Mouse (Mus musculus): ENCODE measurements around the gene Grm4.
A peak's percentile ranks its signal among the peaks of the same experiment; 100 is the strongest.
"Not testable (repeated sequence)": the region's sequence is repeated elsewhere in the genome, so short reads cannot be mapped to it uniquely, and the experiment has no call there.

Grm4 gene

DNA sequence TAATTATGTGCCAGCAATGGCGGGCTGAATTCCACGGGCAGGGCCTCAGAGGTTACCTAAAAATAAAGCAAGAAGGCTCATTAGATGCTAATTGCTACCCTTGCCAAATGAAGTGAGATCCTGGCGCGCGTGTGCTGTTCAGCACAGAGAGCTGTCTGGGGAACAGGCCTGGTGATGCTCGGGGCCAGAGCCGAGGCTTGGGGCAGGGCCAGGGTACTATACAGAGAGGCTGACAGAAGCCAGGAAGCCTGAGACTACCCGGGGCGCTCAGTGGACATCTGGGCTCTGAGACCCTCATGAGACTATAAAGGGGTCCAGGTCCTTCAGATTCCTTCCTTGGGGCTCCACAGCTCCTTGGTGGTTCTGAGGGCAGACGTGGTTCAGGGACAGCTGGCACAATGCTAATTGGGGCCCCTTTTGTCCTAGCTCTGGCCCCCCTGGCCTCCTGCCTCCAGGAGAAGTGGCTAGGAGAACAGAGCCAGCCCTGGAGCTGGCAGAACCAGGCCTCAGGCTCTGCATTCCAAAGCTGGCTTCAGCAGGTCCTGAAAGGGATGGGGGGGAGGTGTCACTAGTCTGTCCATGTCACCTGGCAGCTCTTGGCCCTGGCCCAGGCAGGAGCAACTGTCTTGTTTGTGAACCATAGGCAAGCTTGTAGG, 98.3 kb downstream of the Grm4 start:
- ATAC-seq (ENCODE audit: insufficient number of reproducible peaks, low FRiP score, low TSS enrichment) = peak; percentile 60

DNA sequence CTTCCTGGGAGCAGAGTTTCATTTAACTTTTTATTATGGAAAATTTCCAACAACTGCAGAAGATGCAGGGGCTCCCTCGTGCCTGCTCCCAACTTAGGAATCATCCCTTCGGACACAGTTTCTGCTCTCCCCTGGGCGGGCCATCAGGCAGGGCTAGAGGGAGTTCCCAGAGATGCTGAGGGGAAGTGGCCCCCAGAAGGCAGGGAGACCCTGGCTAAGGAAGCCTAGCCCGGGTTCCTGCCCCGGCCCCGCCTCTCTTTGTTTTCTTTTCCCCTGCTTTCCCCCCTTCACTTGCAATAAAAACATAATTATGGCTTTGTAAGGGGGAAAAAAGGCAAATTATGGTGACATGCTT, 98.9 kb downstream of the Grm4 start:
- ATAC-seq (ENCODE audit: insufficient number of reproducible peaks, low FRiP score, low TSS enrichment) = no peak

GRCm38 (mm10) chr17:27421837-27422236, 99.4 kb downstream of the Grm4 start:
- ATAC-seq (ENCODE audit: insufficient number of reproducible peaks, low FRiP score, low TSS enrichment) = no peak

DNA sequence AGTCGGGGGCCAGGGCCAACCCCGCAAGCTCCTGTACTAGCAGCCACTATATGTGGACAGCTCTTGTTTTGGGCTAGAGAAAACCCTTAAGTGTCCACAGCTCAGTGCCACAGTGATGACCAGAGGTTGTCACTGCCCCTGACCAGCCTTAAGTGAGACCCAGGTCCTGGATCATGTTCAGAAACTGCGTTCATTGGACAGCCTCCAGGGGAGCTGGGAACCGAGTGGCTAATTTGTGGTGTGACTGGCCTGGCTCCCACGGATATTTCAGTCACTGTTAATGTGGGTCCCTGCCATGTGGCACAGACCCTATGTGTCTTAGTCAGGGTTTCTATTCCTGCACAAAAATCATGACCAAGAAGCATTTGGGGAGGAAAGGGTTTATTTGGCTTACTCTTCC, 112.2 kb downstream of the Grm4 start:
- ATAC-seq (ENCODE audit: insufficient number of reproducible peaks, low FRiP score, low TSS enrichment) = no peak

DNA sequence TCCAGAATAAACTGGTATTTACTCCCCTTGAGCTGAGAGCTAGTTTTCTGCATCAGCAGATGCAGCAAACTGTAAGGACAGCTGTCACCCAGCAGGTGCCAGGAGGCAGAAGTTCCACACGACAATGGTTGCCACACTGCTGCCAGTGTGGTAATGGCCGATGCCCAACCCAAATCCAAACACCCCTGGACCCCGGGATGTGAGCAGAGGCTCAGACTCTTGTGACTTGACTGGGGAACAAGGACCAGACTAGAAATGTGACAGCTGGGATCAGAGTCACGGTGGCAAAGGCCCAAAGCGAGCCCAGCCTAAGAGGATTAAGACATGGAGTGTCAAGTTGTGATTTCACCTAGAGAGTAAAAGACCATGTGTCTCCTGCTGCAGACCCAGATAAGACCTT, 112.7 kb downstream of the Grm4 start:
- ATAC-seq (ENCODE audit: insufficient number of reproducible peaks, low FRiP score, low TSS enrichment) = no peak

- no peak for ATAC-seq (ENCODE audit: insufficient number of reproducible peaks, low FRiP score, low TSS enrichment)
Observed at GRCm38 (mm10) chr17:27406956-27407355, 114.2 kb downstream of the Grm4 start.

GRCm38 (mm10) chr17:27405376-27406024, 115.7 kb downstream of the Grm4 start:
- ATAC-seq (ENCODE audit: insufficient number of reproducible peaks, low FRiP score, low TSS enrichment) = no peak

GRCm38 (mm10) chr17:27401200-27401599, 120.0 kb downstream of the Grm4 start:
- no peak for ATAC-seq (ENCODE audit: insufficient number of reproducible peaks, low FRiP score, low TSS enrichment)

GRCm38 (mm10) chr17:27393931-27394330, 127.3 kb downstream of the Grm4 start:
- ATAC-seq (ENCODE audit: insufficient number of reproducible peaks, low FRiP score, low TSS enrichment) = no peak

DNA sequence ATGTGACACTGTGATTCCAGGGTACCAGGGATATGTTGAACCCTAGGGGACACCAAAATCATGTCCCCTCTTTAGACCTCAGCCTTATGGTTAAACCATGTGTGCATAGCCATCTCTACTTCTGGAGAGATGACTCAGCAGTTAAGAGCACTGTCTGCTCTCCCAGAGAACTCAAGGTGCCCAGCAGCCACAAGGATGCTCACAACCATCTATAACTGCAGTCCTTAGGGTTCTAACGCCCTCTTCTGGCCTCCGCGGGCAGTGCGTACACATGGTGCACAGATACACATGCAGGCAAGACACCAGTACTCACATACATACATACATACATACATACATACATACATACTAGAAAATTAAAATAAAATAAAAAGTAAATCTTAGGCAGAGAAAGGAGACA, 127.8 kb downstream of the Grm4 start:
- no peak for ATAC-seq (ENCODE audit: insufficient number of reproducible peaks, low FRiP score, low TSS enrichment)

GRCm38 (mm10) chr17:27392918-27393317, 128.3 kb downstream of the Grm4 start:
- ATAC-seq (ENCODE audit: insufficient number of reproducible peaks, low FRiP score, low TSS enrichment) = no peak

- ATAC-seq (ENCODE audit: insufficient number of reproducible peaks, low FRiP score, low TSS enrichment) = no peak
Observed at GRCm38 (mm10) chr17:27390019-27390418, 131.2 kb downstream of the Grm4 start.

DNA sequence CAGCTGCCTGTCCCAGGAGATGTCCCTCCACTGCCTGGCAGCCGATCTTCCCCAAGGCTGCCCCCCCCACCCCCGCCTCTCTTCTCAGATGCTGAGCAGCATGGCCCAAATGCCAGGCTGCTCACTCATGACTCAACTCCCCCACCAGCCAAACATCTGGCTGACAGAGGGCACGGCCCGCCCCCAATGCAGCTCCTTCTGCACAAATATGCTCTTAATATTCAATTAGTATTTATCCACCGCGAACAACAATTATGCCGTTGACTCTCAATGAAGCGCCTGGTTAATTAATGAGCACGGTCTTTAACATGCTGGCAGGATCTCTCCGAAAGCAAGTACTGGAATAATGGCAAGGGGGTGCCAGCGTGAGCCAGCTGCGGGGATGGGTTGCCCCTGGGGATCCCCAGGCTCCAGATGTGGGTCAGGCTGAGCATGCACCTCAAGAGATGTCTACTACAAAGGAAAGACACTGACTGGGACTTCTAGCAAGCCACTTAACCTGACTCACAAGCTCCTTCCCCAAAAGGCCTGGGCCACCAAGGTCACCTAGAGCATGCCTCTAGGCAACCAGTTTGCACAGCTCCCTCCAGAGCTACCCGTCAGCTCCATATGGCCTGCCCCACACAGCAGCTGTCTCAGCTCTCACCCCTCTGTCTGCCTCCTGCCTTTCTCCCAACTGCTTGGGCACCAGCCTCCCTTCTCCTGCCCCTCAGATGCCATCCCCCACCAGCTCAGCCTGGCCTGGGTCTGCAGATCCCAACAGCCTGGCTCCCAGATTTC, 131.8 kb downstream of the Grm4 start:
- no peak for ATAC-seq (ENCODE audit: insufficient number of reproducible peaks, low FRiP score, low TSS enrichment)

- ATAC-seq (ENCODE audit: insufficient number of reproducible peaks, low FRiP score, low TSS enrichment) = no peak
Observed at GRCm38 (mm10) chr17:27386438-27386837, 134.8 kb downstream of the Grm4 start.

- ATAC-seq (ENCODE audit: insufficient number of reproducible peaks, low FRiP score, low TSS enrichment) = no peak
Observed at GRCm38 (mm10) chr17:27385513-27386261, 135.5 kb downstream of the Grm4 start.

DNA sequence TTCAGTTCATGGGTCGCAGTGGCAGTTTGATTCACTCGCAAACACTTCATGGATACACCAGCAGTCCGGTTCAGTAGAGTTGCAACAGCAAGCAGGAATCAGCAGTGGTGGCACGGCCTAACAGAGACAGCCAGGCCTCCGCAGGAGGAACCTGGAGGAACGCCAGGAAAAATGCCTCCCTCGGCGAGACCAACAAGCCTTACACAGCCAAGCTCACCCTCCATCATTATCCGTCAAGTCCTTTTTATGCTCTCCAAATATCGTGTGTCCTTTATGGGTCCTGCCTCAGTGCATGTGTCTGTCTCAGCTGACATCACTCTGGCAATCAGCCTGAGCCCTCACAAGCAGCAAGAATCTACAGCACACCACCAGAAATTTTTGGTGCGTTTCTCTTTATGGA, 138.3 kb downstream of the Grm4 start:
- ATAC-seq (ENCODE audit: insufficient number of reproducible peaks, low FRiP score, low TSS enrichment) = no peak

- ATAC-seq (ENCODE audit: insufficient number of reproducible peaks, low FRiP score, low TSS enrichment) = not testable (repeated sequence)
Observed at GRCm38 (mm10) chr17:27380911-27381459, 140.2 kb downstream of the Grm4 start.

DNA sequence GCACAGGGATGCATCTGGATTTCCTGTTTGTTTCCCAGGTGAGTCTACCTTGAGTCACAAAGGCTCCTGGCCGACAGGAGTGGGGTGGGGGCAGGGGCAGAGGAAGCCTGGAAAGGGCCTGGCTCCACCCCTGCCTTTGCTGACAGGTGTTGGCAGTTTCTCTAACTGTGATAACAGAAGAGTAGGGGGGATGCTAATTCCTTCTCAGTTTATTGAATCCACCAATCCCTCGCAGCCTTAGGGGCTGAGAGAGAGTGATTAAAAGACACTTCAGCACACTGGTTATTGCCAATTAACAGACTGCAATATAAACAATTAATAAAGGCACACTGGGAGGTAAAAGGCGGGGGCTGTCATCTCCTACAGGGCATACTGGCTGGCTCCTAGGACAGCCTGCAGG, 142.2 kb downstream of the Grm4 start:
- ATAC-seq (ENCODE audit: insufficient number of reproducible peaks, low FRiP score, low TSS enrichment) = no peak

GRCm38 (mm10) chr17:27377151-27377550, 144.1 kb downstream of the Grm4 start:
- no peak for ATAC-seq (ENCODE audit: insufficient number of reproducible peaks, low FRiP score, low TSS enrichment)

- ATAC-seq (ENCODE audit: insufficient number of reproducible peaks, low FRiP score, low TSS enrichment) = no peak
Observed at GRCm38 (mm10) chr17:27375551-27375950, 145.7 kb downstream of the Grm4 start.
